Mouse (Mus musculus): ENCODE measurements around the gene Sema4c.

GRCm38 (mm10) chr1:36568776-36569175 is 10.6 kb upstream of the Sema4c start:
- TF ChIP-seq POLR2A (IDR thresholded peaks at IDR 0.05; ENCODE audit: control insufficient read depth, extremely low read depth, insufficient read depth, low read length, poor library complexity) (no peak), CTCF (IDR thresholded peaks at IDR 0.05; ENCODE audit: borderline replicate concordance, control insufficient read depth, extremely low read depth, insufficient read depth, low read length, poor library complexity) (no peak)

Data from thymus, adult 2 months (tissue).